Mouse (Mus musculus) liver, embryonic 12.5 days (tissue): ENCODE results near the gene Wdfy4. TPM values are rescaled to one million over a fixed set of nuclear protein-coding genes. Genes with fewer than 3 reads are reported as not detected.

Experiments used
- ATAC-seq: fragments of 200-750 bp; cut with Nextera tagmentation; 2 replicates; pipeline ENCODE4 v1.8.0; 2017; ENCODE audit warnings: moderate number of reproducible peaks, mild to moderate bottlenecking, moderate library complexity
- H3K27ac ChIP-seq: fragments of 300-500 bp; sonication (generic); 2 replicates; pipeline ENCODE4 v1.5.1; 2016; ENCODE audit warnings: mild to moderate bottlenecking
- H3K27me3 ChIP-seq: fragments of 300-500 bp; sonication (generic); replicated peaks from 2 replicates; pipeline ENCODE4 v1.6.1; 2016; ENCODE audit warnings: mild to moderate bottlenecking, moderate library complexity
- H3K36me3 ChIP-seq: fragments of 300-500 bp; sonication (generic); 2 replicates; pipeline ENCODE4 v1.6.1; 2016; ENCODE audit warnings: mild to moderate bottlenecking, moderate library complexity
- H3K4me1 ChIP-seq: fragments of 300-500 bp; sonication (generic); 2 replicates; pipeline ENCODE4 v1.6.1; 2016
- H3K4me2 ChIP-seq: fragments of 300-500 bp; sonication (generic); 2 replicates; pipeline ENCODE4 v1.6.1; 2016; ENCODE audit warnings: mild to moderate bottlenecking, moderate library complexity
- H3K4me3 ChIP-seq: fragments of 300-500 bp; sonication (generic); 2 replicates; pipeline ENCODE4 v1.5.1; 2016; ENCODE audit warnings: mild to moderate bottlenecking, moderate library complexity
- H3K9ac ChIP-seq: fragments of 300-500 bp; sonication (generic); 2 replicates; pipeline ENCODE4 v1.6.1; 2016; ENCODE audit warnings: mild to moderate bottlenecking, moderate library complexity
- H3K9me3 ChIP-seq: fragments of 300-500 bp; sonication (generic); replicated peaks from 2 replicates; pipeline ENCODE4 v1.6.1; 2016; ENCODE audit warnings: mild to moderate bottlenecking, moderate library complexity
- WGBS: fragments of 180-500 bp; shearing (Covaris S2); methylation state at CpG from one replicate; pipeline ENCODE4 v1.1.7; 2016; ENCODE audit not compliant: insufficient replicate concordance; 5-methylcytosine and 5-hydroxymethylcytosine counted together
- polyA plus RNA-seq: library from polyadenylated mRNA; unstranded; fragments of >200 nt; fragmentation: Nextera tagmentation; extraction: Ambion mirVana; gene quantifications from 2 replicates; pipeline ENCODE4 v1.2.1, GENCODE M21; 2016

Gene Wdfy4
- polyA plus RNA-seq, 1 experiment from 2014 or later: 2.1 TPM

DNA sequence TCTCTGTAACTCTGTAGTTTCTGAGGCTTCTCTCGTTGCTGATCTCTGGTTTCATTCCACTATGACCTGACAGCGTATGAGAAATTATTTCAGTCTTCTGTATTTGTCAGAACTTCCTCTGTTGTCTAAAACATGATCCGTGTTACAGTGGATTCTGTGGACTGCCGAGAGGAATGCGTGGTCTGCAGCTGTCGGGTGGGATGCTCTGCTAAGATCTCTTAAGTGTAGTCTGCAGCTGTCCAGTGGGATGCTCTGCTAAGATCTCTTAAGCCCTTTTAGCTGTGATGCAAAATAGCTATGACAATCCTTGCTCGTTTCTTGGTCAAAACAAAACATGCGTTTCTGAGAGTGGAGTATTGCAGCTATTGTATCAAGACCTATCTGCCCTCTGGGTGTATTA, 25.5 kb upstream of the Wdfy4 start:
- H3K4me1 ChIP-seq: peaks cover 16% of the 10 kb centered on the region

DNA sequence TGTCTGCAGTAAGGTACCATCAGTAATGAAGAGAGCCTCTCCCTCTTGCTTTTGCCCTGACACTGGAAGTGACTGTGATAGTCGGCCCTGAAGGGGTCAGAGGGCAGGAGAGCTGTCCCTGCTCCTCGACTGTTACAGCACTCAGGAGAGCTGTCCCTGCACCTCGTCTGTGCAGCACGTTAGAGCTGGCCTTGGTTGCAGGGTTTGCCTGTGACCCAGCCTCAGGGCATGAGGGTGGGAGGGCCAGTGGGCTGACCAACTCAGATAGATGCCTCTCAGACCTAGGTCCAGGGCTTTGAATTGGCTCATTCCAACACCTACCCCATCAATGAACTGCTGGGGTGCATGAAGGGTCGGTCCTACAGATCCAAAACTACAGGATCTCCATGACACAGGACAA, 23.0 kb upstream of the Wdfy4 start:
- 31% methylated on average over 5 of the region's 5 CpGs for WGBS
- Histone ChIP-seq H3K36me3 (no peaks in the 10 kb centered on the region), H3K27ac (no peak overlapping the region), H3K4me1 (no peaks in the 10 kb centered on the region), H3K4me2 (no peak overlapping the region), H3K27me3 (0 out of 2 replicates have a peak, but pooled peaks cover 8% of the 10 kb centered on the region), H3K4me3 (no peak overlapping the region), H3K9me3 (no peaks in the 10 kb centered on the region), H3K9ac (no peak overlapping the region)
- ATAC-seq: no peak

More for the DNA sequence above, 25.5 kb upstream of the Wdfy4 start:
- Histone ChIP-seq H3K27ac (no peak overlapping the region), H3K27me3 (peaks cover 26% of the 10 kb centered on the region), H3K9ac (no peak overlapping the region), H3K9me3 (no peaks in the 10 kb centered on the region), H3K4me2 (no peak overlapping the region), H3K36me3 (no peaks in the 10 kb centered on the region), H3K4me3 (no peak overlapping the region)
- ATAC-seq: no peak
- WGBS: 68% methylated on average over 8 of the region's 8 CpGs

DNA sequence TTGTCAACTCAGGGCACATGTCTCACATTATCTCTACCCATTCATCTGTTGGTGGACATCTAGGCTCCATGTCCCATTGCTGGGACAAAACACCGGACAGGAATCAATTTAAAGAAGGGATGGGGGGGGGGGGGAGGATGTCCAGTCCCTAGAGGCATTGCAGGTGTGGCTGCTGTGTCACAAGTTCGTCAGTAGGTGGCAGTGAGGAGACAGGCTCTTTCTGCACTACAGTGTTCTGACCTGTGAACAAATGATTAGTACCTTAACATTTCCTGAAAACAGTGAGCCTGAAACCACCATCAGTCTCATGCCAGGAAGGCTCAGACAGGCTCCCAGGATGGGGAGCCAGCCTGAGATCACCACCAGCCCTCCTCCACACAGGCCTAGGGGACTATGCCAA, 21.7 kb upstream of the Wdfy4 start:
- no peak overlapping the region for H3K4me3 ChIP-seq
- no peak overlapping the region for H3K4me2 ChIP-seq
- no peaks in the 10 kb centered on the region for H3K9me3 ChIP-seq
- no peaks in the 10 kb centered on the region for H3K36me3 ChIP-seq
- H3K27me3 ChIP-seq: no peaks in the 10 kb centered on the region
- no peak overlapping the region for H3K27ac ChIP-seq
- ATAC-seq: no peak
- 8% methylated on average over 2 of the region's 2 CpGs for WGBS
- peaks cover 3% of the 10 kb centered on the region; the same call in 1 of the 2 replicates for H3K4me1 ChIP-seq
- no peak overlapping the region for H3K9ac ChIP-seq

DNA sequence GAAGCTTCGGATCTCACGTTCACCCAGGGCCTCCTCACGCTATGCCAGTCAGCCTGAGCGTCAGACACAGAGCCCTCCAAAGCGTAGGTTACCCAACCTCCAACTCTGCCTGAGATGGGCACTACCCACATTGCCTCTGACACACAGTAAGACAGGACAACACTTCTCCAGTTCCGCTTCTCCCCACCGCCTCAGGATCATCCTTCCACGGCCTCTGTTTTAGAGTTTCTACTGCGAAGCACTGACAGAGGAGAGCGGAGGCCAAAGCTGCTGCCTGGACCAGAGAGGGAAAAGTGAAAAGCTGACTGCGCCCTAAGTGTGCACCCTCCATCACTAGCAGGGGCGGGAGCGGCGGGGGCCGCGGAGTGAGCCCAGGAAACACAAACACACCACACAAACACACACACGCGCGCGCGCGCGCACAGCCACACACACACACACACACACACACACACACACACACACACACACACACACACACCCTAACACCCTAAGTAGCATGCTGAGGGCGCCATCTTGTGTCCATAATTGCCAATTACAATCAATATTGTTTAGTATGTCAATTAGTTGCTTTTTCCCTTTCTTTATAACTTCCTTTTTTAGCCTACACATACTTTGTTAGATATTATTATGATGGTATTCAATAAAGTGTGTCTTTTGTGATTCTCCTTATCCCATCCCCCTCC, 20.1 kb upstream of the Wdfy4 start:
- Histone ChIP-seq H3K4me2 (peak overlapping the region; percentile 40), H3K4me1 (peaks cover 3% of the 10 kb centered on the region; the same call in 1 of the 2 replicates), H3K4me3 (no peak overlapping the region), H3K9me3 (no peaks in the 10 kb centered on the region), H3K9ac (no peak overlapping the region), H3K36me3 (no peaks in the 10 kb centered on the region), H3K27me3 (no peaks in the 10 kb centered on the region), H3K27ac (no peak overlapping the region)
- 36% methylated on average over 23 of the region's 24 CpGs for WGBS
- no peak for ATAC-seq

DNA sequence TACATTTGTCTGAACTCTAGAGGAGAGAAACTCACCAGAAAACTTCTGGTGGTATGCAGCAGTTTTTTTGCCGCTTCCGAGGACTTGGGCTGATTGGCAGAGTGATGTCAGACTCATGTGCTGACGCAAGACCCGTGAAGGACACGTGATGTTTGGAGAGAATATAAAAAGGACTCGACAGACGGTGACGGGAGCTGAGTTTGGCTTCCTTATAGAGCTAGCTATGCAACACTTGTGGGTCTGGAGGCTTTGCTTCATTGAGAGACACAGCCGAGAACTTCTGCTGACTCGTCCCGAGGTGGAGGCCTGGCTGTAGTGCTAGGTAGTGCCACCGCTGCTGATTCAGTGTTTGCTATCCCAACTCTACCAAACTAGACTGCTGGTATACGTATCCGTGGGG, 18.5 kb upstream of the Wdfy4 start:
- no peak overlapping the region for H3K9ac ChIP-seq
- no peak overlapping the region for H3K27ac ChIP-seq
- no peak for ATAC-seq
- WGBS: 65% methylated on average over 14 of the region's 14 CpGs
- H3K36me3 ChIP-seq: no peaks in the 10 kb centered on the region
- peaks cover 3% of the 10 kb centered on the region; the same call in 1 of the 2 replicates for H3K4me1 ChIP-seq
- no peaks in the 10 kb centered on the region for H3K9me3 ChIP-seq
- H3K4me3 ChIP-seq: no peak overlapping the region
- no peaks in the 10 kb centered on the region for H3K27me3 ChIP-seq
- no peak overlapping the region for H3K4me2 ChIP-seq

DNA sequence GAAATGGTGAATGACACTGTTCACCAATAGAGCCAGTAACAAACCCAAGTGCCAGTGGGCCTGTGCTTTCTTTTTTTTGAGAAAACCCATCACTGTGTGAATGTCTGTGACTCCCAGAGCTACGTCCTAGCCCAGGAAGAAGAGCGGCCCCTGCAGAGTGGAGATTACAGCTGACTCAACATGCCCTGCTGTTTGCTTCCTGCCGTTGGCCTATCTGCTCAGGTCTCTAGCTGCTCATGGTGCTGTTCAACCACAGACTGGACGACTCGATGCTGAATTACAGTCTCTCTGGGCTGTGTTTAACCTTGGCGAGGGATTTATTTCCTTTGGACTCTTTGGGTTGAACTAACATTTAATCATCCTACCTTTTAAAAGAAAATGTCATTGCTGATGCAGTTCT, 17.6 kb upstream of the Wdfy4 start:
- Histone ChIP-seq H3K4me3 (no peak overlapping the region), H3K36me3 (no peaks in the 10 kb centered on the region), H3K4me1 (peaks cover 3% of the 10 kb centered on the region; the same call in 1 of the 2 replicates), H3K4me2 (no peak overlapping the region), H3K27ac (no peak overlapping the region), H3K9me3 (no peaks in the 10 kb centered on the region), H3K9ac (no peak overlapping the region), H3K27me3 (no peaks in the 10 kb centered on the region)
- 27% methylated on average over 6 of the region's 6 CpGs for WGBS
- 0 out of 2 replicates have a peak, but pooled peaks have one; percentile 18 for ATAC-seq

DNA sequence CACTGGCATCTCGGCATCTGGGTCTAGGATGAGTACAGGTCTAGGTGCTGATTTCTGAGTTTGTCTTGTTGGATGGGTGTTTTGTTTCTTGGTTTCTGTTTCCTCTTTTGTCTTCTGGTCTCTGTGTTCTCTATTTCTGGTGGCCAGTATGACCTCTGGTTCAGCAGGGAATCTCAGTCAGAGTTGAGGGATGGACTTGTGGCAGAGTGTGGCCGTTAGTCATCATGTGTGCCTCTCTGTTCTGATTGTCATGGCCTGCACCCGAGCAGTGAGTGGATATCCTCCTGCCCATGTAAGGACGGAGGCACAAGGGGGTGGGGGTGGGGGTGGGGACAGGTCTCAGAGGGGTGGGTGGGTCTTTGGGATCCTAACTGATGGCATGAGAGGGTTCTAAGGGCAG, 16.9 kb upstream of the Wdfy4 start:
- peaks cover 3% of the 10 kb centered on the region; the same call in 1 of the 2 replicates for H3K4me1 ChIP-seq
- ATAC-seq: no peak
- H3K4me3 ChIP-seq: no peak overlapping the region
- WGBS: 43% methylated on average over 4 of the region's 4 CpGs
- H3K4me2 ChIP-seq: no peak overlapping the region
- no peak overlapping the region for H3K9ac ChIP-seq
- H3K9me3 ChIP-seq: no peaks in the 10 kb centered on the region
- H3K27me3 ChIP-seq: no peaks in the 10 kb centered on the region
- no peaks in the 10 kb centered on the region for H3K36me3 ChIP-seq
- H3K27ac ChIP-seq: no peak overlapping the region

DNA sequence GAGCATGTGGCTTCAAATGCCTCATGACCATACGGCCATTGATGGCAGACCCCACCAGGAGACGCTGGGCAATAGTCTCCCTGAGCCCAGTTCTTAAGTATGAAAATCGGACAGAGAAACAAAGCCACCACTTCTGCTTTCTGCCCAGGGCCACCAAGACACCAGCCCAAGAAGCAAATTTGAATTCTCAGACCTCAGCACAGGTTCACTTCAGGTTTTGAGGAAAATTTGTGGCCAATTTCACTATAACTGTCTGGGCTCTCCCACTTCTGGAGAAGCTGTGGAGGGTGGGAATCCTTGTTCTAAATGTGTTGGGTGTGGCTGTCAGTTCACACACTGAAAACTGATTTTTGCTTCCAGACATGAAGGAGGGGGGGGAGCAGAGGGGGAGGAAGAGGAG, 8.9 kb upstream of the Wdfy4 start:
- Histone ChIP-seq H3K4me2 (no peak overlapping the region), H3K27ac (peak overlapping the region; percentile 17; the same call in 1 of the 2 replicates), H3K9ac (no peak overlapping the region), H3K4me3 (no peak overlapping the region), H3K27me3 (no peaks in the 10 kb centered on the region), H3K4me1 (no peaks in the 10 kb centered on the region), H3K9me3 (no peaks in the 10 kb centered on the region), H3K36me3 (no peaks in the 10 kb centered on the region)
- ATAC-seq: no peak
- WGBS: 29% methylated on average over 3 of the region's 3 CpGs

DNA sequence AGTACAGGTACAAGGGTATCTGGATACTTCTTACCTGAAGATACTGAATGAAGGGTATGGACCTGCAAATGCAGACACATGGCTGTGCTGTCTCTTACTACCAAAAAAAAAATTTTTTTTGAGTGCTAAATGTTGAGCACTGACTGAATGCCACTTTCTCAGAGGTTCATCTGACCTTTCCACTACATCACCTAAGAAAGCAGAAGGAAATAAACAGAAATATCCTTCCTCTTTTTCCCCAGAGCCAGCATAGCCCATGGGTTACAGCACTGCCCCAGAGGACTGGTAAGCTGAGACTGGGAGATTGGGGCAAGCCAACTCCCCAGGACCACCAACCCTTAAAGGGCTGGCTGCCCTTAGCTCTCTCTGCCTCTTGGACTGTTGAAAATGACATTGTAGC, 8.5 kb upstream of the Wdfy4 start:
- H3K36me3 ChIP-seq: no peaks in the 10 kb centered on the region
- H3K9me3 ChIP-seq: no peaks in the 10 kb centered on the region
- H3K9ac ChIP-seq: no peak overlapping the region
- no peaks in the 10 kb centered on the region for H3K4me1 ChIP-seq
- peak overlapping the region; percentile 17; the same call in 1 of the 2 replicates for H3K27ac ChIP-seq
- H3K4me3 ChIP-seq: no peak overlapping the region
- no peak overlapping the region for H3K4me2 ChIP-seq
- no peaks in the 10 kb centered on the region for H3K27me3 ChIP-seq
- ATAC-seq: no peak

DNA sequence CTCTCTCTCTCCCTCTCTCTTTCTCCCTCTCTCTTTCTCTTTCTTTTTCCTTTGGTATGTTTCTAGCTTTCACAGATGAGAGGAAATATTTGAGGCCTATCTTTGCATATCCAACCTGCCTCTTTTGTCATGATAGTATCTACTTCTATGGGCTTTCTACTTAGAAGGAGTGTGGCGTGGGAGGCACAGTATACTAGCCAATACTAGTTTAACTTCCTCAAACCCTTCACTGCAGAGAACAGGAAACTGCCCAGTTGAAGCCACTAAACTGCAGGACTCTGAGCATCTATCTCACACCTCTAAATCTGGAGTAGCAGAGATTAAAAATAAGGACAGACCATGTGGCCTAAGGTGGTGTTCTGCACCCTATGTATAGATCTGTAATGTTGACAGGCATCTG, 5.3 kb upstream of the Wdfy4 start:
- ATAC-seq: no peak

DNA sequence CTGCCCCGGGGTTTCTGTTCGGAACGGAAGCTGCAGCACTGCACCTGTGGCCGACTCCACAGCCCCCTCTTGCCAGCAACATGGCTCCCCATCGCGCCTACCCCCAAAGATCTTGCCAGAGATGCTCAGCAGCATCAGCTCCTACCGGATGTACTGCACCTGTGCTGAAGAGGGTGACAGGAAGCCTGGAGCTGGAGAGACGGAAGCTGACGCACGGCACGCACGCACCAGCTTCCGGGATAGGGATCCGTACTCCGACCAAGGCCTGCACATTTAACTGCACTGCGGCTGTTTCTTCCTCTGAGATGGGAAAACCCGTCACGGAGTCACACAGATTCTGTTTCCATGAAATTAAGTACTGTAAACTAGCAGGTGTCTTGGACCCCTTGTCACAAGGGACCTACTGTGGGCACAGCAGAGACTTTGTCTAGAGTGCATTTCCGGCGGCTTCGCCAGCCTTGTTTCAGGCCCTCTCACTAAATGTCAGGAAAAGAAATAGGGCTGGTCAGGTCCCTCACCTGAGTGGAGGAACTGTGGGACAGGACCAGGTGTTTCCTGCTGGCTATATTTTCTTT, 4.6 kb upstream of the Wdfy4 start:
- Histone ChIP-seq H3K27ac (no peak overlapping the region), H3K36me3 (no peaks in the 10 kb centered on the region), H3K9ac (no peak overlapping the region), H3K9me3 (no peaks in the 10 kb centered on the region), H3K27me3 (no peaks in the 10 kb centered on the region), H3K4me3 (no peak overlapping the region), H3K4me1 (no peaks in the 10 kb centered on the region), H3K4me2 (no peak overlapping the region)
- ATAC-seq: no peak
- WGBS: 82% methylated on average over 21 of the region's 21 CpGs

More for the DNA sequence above, 5.3 kb upstream of the Wdfy4 start:
- Histone ChIP-seq H3K9me3 (no peaks in the 10 kb centered on the region), H3K27ac (no peak overlapping the region), H3K27me3 (no peaks in the 10 kb centered on the region), H3K4me2 (no peak overlapping the region), H3K4me3 (no peak overlapping the region), H3K9ac (no peak overlapping the region), H3K4me1 (no peaks in the 10 kb centered on the region), H3K36me3 (no peaks in the 10 kb centered on the region)
- WGBS: 31% methylated on average over 1 of the region's 1 CpGs

DNA sequence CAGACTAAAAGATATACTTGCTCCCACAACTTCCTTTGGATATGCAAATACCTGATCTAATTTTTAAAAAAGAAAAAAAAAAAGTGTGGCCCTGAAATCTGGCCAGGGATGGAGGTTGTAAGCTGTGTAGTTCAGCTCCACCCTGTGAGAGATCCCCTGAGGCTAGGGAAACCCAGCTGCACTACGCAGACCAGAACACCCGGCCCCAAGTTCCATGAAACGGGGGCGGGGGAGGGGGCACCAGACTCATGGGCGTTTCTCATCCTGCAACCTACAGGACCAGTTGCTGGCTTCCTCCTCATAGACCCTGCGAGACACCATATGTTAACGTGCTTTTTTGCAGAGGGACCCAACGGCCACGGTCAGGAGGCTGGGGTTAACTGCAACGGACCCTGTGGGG, 3.9 kb upstream of the Wdfy4 start:
- no peak overlapping the region for H3K4me2 ChIP-seq
- H3K9ac ChIP-seq: no peak overlapping the region
- no peaks in the 10 kb centered on the region for H3K27me3 ChIP-seq
- no peak for ATAC-seq
- H3K9me3 ChIP-seq: no peaks in the 10 kb centered on the region
- H3K27ac ChIP-seq: no peak overlapping the region
- H3K36me3 ChIP-seq: no peaks in the 10 kb centered on the region
- H3K4me3 ChIP-seq: no peak overlapping the region
- H3K4me1 ChIP-seq: no peaks in the 10 kb centered on the region
- 67% methylated on average over 10 of the region's 10 CpGs for WGBS
